Mouse (Mus musculus): ENCODE measurements around the gene Dmac1. TPM values are rescaled to one million over a fixed set of nuclear protein-coding genes. Genes with fewer than 3 reads are reported as not detected.

Dmac1 gene
- polyA plus RNA-seq (2011; ENCODE audit: insufficient read depth, insufficient read length, low replicate concordance, missing spikeins): 38.1 and 56.4 TPM in 2 replicates

DNA sequence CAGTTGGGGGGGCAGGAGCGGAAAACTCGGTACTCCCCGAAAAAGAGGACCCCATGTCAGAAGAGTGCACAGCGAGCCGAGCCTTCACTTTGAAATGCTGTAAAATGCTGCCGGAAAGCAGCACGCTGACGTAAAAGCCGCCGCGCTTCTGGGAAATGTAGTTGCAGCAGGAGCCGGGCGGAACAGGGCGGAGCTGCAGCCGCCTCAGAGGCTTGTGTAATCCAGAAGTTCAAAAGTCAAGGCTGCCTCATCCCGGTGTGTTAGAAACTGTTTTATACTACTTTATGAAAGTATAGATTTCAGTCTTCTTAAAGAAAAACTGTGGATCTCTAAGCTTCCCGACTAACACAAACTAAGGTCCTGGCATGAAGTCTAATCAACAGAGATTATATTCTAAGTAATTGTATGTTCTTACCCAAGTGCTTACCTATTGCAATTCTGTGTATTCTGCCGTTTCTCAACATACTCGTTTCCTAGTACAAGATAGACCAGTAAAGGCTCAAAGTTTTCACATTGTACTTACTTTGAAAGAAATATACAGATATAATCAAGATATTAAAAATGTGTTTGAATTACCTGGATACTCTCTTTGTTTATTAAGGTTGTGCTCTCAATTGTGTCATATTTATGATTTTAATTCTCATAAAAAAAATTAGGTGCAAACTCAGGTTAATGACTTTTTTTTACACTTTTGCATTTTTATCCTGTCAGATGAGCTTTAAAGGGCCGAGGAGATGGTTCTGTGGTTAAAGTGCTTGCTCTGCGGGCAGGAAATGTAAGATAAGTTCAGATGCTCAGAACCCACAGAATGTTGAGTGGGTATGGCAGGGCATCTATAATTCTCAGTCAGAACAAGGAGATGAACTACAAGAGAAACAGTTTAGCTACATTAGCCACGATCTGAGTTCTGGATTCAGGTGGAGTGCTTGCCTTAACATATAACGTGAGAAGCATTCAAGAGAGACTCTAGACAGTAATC lies at the start of gene Dmac1:
TSS of gene Dmac1 (minus strand) at position 109 of the 979 bp plus-strand sequence.
- 6% methylated on average over 23 of the region's 23 CpGs for WGBS
- TF ChIP-seq CTCF (IDR thresholded peaks at IDR 0.05; ENCODE audit: control insufficient read depth, insufficient read depth, low read length): no peak
- no peak for TF ChIP-seq POLR2A (IDR thresholded peaks at IDR 0.05; ENCODE audit: borderline replicate concordance, control insufficient read depth, low read depth, low read length)
- Histone ChIP-seq H3K27ac (ENCODE audit: control insufficient read depth, insufficient read depth, low read depth, low read length, poor library complexity) (no peak within 1 kb of the TSS), H3K4me3 (replicated peaks; ENCODE audit: control insufficient read depth, low read depth, low read length) (peak within 1 kb of the TSS; percentile 79), H3K4me1 (ENCODE audit: control insufficient read depth, insufficient read depth, low read length) (no peaks in the 10 kb centered on the region)

DNA sequence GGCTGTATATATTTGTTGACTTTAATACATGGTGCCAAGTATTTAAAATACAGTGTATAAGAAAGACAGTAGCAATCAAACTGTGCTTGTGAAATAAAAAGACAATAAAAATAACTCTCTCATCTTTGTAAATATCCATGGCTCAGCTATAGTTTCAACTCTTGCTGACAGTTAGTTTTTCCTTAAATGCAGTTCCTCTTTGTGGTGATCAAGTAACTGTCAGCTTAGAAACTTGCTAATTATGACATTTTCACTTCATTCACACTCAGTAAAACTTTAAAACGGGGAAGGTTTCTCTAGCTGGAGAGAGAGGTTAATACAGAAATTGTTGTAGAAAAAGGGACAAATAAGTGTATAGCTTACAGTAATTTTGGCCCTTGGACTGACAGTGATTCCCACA lies 37.3 kb upstream of the Dmac1 start:
- WGBS: 0% methylated on average over 1 of the region's 1 CpGs
- TF ChIP-seq CTCF (IDR thresholded peaks at IDR 0.05; ENCODE audit: control insufficient read depth, insufficient read depth, low read length) (no peak), POLR2A (IDR thresholded peaks at IDR 0.05; ENCODE audit: borderline replicate concordance, control insufficient read depth, low read depth, low read length) (no peak)
- Histone ChIP-seq H3K4me3 (replicated peaks; ENCODE audit: control insufficient read depth, low read depth, low read length) (no peak overlapping the region), H3K4me1 (ENCODE audit: control insufficient read depth, insufficient read depth, low read length) (no peaks in the 10 kb centered on the region), H3K27ac (ENCODE audit: control insufficient read depth, insufficient read depth, low read depth, low read length, poor library complexity) (no peak overlapping the region)

- no peaks in the 10 kb centered on the region for H3K4me1 ChIP-seq (ENCODE audit: control insufficient read depth, insufficient read depth, low read length)
- no peak overlapping the region for H3K4me3 ChIP-seq (replicated peaks; ENCODE audit: control insufficient read depth, low read depth, low read length)
- WGBS: 14% methylated on average over 1 of the region's 1 CpGs
- no peak overlapping the region for H3K27ac ChIP-seq (ENCODE audit: control insufficient read depth, insufficient read depth, low read depth, low read length, poor library complexity)
- TF ChIP-seq POLR2A (IDR thresholded peaks at IDR 0.05; ENCODE audit: borderline replicate concordance, control insufficient read depth, low read depth, low read length): no peak
- no peak for TF ChIP-seq CTCF (IDR thresholded peaks at IDR 0.05; ENCODE audit: control insufficient read depth, insufficient read depth, low read length)
Observed at GRCm38 (mm10) chr4:75315007-75315406, 36.9 kb upstream of the Dmac1 start.

- H3K4me1 ChIP-seq (ENCODE audit: control insufficient read depth, insufficient read depth, low read length): no peaks in the 10 kb centered on the region
- 66% methylated on average over 2 of the region's 2 CpGs for WGBS
- no peak for TF ChIP-seq POLR2A (IDR thresholded peaks at IDR 0.05; ENCODE audit: borderline replicate concordance, control insufficient read depth, low read depth, low read length)
- TF ChIP-seq CTCF (IDR thresholded peaks at IDR 0.05; ENCODE audit: control insufficient read depth, insufficient read depth, low read length): no peak
- no peak overlapping the region for H3K4me3 ChIP-seq (replicated peaks; ENCODE audit: control insufficient read depth, low read depth, low read length)
- no peak overlapping the region for H3K27ac ChIP-seq (ENCODE audit: control insufficient read depth, insufficient read depth, low read depth, low read length, poor library complexity)
Observed at GRCm38 (mm10) chr4:75311918-75312317, 33.8 kb upstream of the Dmac1 start.

DNA sequence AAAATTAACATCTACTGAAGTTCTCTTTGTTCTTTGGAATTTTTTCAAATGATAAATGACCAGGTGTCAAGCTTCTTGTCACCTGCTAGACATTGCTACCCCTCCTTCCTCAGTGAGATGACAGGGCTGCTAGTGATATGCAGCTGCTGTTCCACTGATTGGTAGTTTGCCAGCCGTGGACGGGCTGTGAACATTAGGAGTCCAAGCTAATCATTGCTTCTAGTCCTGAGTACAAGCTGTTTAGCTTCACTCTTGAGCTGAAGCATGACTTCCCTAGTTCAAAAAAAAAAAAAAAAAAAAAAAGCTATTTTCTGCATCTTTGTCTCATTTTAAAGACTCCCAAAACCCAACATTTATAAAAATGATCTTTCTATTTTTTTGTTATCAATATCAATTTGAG lies 33.2 kb upstream of the Dmac1 start:
- Histone ChIP-seq H3K27ac (ENCODE audit: control insufficient read depth, insufficient read depth, low read depth, low read length, poor library complexity) (no peak overlapping the region), H3K4me3 (replicated peaks; ENCODE audit: control insufficient read depth, low read depth, low read length) (no peak overlapping the region), H3K4me1 (ENCODE audit: control insufficient read depth, insufficient read depth, low read length) (no peaks in the 10 kb centered on the region)
- 83% methylated on average over 2 of the region's 2 CpGs for WGBS
- TF ChIP-seq CTCF (IDR thresholded peaks at IDR 0.05; ENCODE audit: control insufficient read depth, insufficient read depth, low read length) (no peak), POLR2A (IDR thresholded peaks at IDR 0.05; ENCODE audit: borderline replicate concordance, control insufficient read depth, low read depth, low read length) (no peak)

DNA sequence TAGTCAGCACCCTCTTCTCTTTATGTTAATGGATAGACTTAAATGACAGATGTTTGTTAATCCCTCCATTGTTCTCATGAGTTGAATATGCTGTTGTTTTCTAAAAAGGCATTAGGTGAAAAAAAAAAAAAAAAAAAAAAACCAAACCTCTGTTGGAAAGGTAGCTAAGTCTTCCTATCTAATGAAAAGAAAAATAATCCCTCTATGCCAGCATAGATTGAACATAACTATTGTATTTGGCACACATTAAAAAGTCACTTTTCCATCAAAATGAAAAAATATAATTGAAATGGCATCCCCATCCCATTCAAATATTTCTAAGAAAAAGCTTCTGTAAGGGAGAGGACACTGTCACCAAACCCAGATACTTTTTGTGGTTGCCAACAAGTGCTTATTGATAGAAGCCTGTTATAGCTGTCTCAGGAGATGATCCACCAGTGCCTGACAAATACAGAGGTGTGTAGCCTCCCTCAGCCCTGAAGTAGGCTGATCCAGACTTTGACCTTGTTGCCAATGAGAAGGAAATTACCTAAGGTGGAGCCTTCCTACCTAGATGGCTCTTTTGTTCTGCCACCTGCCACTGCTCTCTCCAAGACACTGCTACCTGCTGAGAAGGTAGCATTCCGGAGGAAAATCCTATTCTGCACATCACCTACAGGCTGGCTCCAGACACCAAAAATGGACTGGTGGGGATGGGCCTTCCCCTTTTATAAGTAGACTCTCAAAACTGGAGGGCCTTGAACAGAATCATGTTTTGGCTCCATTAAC lies 22.3 kb upstream of the Dmac1 start:
- no peak overlapping the region for H3K27ac ChIP-seq (ENCODE audit: control insufficient read depth, insufficient read depth, low read depth, low read length, poor library complexity)
- no peak overlapping the region for H3K4me3 ChIP-seq (replicated peaks; ENCODE audit: control insufficient read depth, low read depth, low read length)
- WGBS: 70% methylated on average over 1 of the region's 1 CpGs
- H3K4me1 ChIP-seq (ENCODE audit: control insufficient read depth, insufficient read depth, low read length): no peaks in the 10 kb centered on the region
- TF ChIP-seq CTCF (IDR thresholded peaks at IDR 0.05; ENCODE audit: control insufficient read depth, insufficient read depth, low read length) (no peak), POLR2A (IDR thresholded peaks at IDR 0.05; ENCODE audit: borderline replicate concordance, control insufficient read depth, low read depth, low read length) (no peak)

GRCm38 (mm10) chr4:75292315-75292714 lies 14.2 kb upstream of the Dmac1 start:
- no peak for TF ChIP-seq CTCF (IDR thresholded peaks at IDR 0.05; ENCODE audit: control insufficient read depth, insufficient read depth, low read length)
- TF ChIP-seq POLR2A (IDR thresholded peaks at IDR 0.05; ENCODE audit: borderline replicate concordance, control insufficient read depth, low read depth, low read length): no peak
- 73% methylated on average over 4 of the region's 4 CpGs for WGBS
- H3K4me1 ChIP-seq (ENCODE audit: control insufficient read depth, insufficient read depth, low read length): no peaks in the 10 kb centered on the region
- H3K4me3 ChIP-seq (replicated peaks; ENCODE audit: control insufficient read depth, low read depth, low read length): no peak overlapping the region
- H3K27ac ChIP-seq (ENCODE audit: control insufficient read depth, insufficient read depth, low read depth, low read length, poor library complexity): no peak overlapping the region

- TF ChIP-seq POLR2A (IDR thresholded peaks at IDR 0.05; ENCODE audit: borderline replicate concordance, control insufficient read depth, low read depth, low read length): no peak
- no peak for TF ChIP-seq CTCF (IDR thresholded peaks at IDR 0.05; ENCODE audit: control insufficient read depth, insufficient read depth, low read length)
- H3K4me3 ChIP-seq (replicated peaks; ENCODE audit: control insufficient read depth, low read depth, low read length): no peak overlapping the region
- no peak overlapping the region for H3K27ac ChIP-seq (ENCODE audit: control insufficient read depth, insufficient read depth, low read depth, low read length, poor library complexity)
- WGBS: 72% methylated on average over 4 of the region's 4 CpGs
- H3K4me1 ChIP-seq (ENCODE audit: control insufficient read depth, insufficient read depth, low read length): no peaks in the 10 kb centered on the region
Observed at GRCm38 (mm10) chr4:75291142-75291541, 13.0 kb upstream of the Dmac1 start.
